Mouse (Mus musculus) C3H10T1/2 (cell line): ENCODE results near the gene Cdc37l1. TPM values are rescaled to one million over a fixed set of nuclear protein-coding genes. Genes with fewer than 3 reads are reported as not detected.

Source experiments
- polyA plus RNA-seq, 2 experiments: library from polyadenylated mRNA; unstranded; fragments of >200 nt; fragmentation: generic; extraction: Trizol; gene quantifications; one replicate each; pipeline ENCODE4 v1.2.1; 2012; ENCODE audit warnings: missing spikeins in 2 of 2

The Cdc37l1 gene
- 1 to 10 TPM in 1 of 2 experiments, under 1 TPM in 1; 0.66 to 8.6 TPM for polyA plus RNA-seq

GRCm38 (mm10) chr19:28990194-28990589 is at the start of gene Cdc37l1:
Gene Cdc37l1, plus strand, starts transcription at chr19:28990352.

GRCm38 (mm10) chr19:28963842-28964551 is 26.2 kb upstream of the Cdc37l1 start, which contains the start of gene Plpp6:
Gene Plpp6, plus strand, starts transcription at chr19:28963953.

DNA sequence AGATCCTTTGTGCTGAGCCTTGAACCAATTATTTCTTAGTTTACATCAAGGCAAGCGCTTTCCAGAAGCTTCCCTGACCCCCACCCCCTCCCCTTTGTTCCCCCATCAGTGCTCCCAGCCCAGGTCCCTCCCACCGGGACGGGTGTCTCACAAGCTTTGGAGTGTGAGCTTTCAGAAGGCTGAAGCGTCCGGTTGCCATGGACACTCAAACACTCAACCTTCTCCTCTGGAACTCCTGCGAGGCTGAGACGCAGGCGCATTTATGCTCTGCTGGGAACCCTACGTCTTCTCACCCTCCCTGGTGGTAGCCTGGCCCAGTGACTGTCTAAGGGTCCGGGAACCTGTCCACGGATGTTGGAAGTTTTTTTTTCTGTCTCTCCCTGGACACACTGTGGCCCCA is 22.5 kb upstream of the Cdc37l1 start, which contains the start of gene 4430402I18Rik:
4430402I18Rik (minus strand) TSS at position 149 of the 400 bp plus-strand sequence.

DNA sequence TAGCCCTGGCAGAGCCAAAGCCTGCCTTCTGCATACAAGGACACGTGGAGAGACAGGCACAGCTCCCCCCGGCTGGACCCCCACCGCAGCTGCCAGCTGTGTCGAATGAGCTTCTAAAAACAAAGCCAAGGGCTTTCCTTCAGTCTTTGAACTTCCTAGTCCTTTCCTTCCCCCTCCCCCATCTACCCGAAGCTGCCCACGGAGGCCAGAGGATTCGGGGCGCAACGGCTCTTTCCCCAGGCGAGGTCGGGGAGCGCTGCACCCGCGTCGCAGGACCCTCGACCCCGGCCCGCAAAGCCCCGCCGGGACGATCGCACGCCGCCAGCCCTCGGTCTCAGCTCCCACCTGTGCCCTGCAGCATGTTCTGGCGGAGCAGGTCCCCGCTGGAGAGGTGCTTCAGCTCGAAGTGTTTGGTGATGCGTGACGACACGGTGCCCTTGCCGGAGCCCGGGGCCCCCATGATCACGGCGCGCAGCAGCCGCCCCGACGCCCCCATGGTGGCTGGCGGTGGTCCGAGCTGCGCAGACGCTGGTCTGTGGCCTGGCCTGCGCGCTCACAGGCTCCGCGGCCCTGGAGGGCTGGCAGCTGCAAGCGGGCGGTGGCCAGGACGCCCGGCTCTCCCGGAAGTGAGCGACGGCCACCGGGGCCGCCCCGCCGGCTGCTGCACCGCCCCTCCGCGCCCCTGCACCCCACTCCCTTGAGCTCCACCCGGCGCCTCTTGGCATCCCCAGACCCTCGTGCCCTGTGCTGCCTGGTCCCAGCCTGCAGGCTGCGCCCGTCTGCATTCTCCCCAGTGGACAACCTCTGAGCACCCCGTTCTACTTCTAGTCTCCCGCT is 57.4 kb downstream of the Cdc37l1 start, which contains the start of gene Ak3:
Ak3 (minus strand) TSS at position 628 of the 837 bp plus-strand sequence.

Other genes starting within 250 kb of the Cdc37l1 start
- under 1 TPM; 0.04 to 0.12 TPM for gene Slc1a1, start 155.3 kb upstream of the Cdc37l1 start, polyA plus RNA-seq
- gene Plpp6, start 26.4 kb upstream of the Cdc37l1 start, polyA plus RNA-seq = 1 to 10 TPM in 1 of 2 experiments, under 1 TPM in 1; 0.84 to 4.5 TPM
- under 1 TPM; 0.04 to 0.52 TPM for gene 4430402I18Rik, start 22.6 kb upstream of the Cdc37l1 start, polyA plus RNA-seq
- gene Ak3, start 57.6 kb downstream of the Cdc37l1 start, polyA plus RNA-seq = 10 to 100 TPM; 11.1 to 64.0 TPM
- 10 to 100 TPM; 22.0 to 26.8 TPM for gene Rcl1, start 111.0 kb downstream of the Cdc37l1 start, polyA plus RNA-seq